Mouse (Mus musculus): ENCODE measurements at regions not wholly inside any gene's neighbourhood (a gene's known extent, or its start where the extent isn't known, plus 50 kb on each side); places are given as distances from the start of the nearest gene placed in this dataset.

- no peak for TF ChIP-seq CTCF (IDR thresholded peaks at IDR 0.05; ENCODE audit: low read depth)
- TF ChIP-seq EP300 (IDR thresholded peaks at IDR 0.05; ENCODE audit: low read depth), result no peak
Observed at GRCm38 (mm10) chr9:74534976-74535375, 326.7 kb upstream of the Onecut1 start.

All from heart, postnatal 0 days (tissue).